Mouse (Mus musculus): ENCODE data around the gene Cd109.

The Cd109 gene

DNA sequence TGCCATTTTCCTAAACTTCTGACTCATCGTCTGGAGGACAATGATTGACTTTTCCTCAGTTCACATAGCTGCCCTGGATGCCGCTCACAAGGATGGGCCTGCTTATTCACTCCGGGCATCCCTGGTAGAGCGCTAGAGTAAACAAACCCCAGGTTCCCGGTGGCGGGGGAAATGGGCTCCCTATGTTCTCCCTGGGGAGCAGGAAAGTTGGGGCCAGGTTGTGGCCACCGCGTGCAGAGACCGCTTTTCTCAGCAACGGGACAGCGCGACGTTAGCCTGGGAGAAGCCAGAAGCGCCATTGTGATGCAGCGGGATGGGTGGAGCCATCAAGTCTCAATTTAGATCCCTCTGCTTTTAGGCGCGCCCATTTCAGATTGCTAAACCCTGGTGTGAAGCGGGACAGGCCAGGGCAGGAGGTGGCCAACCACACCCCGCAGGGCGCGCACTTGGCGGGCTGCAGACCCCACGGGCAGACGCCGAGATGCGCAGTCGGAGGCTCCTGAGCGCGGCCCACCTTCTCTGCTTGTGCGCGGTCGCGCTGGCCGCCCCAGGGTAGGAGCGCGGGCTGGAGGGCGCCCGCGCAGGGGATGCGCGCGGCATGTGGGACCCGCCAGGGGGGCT lies at the start of gene Cd109:
TSS of gene Cd109 (plus strand) at position 146 of the 621 bp plus-strand sequence.
- peak; percentile 84 for DNase-seq (ENCODE audit: low read depth, low spot score)

DNA sequence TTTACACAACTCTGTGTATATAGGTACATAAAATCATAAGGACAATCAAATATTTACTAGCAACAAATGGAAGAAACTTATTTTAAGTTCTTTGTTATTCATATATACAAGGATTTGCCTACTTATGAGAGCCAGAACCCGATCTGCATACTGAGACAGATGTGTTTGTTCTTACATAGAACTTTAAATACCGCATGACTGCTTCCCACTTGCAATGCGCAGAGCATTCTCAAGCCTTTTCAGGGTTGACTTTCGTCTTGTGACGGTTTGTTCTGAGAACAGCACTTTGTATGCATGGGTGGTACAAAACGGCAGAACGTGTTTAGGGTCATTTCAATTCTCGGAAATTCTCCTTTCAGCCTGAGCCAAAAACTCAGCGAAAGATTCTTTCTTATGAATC lies 45.4 kb upstream of the Cd109 start:
- no peak for DNase-seq (ENCODE audit: low read depth, low spot score)

DNA sequence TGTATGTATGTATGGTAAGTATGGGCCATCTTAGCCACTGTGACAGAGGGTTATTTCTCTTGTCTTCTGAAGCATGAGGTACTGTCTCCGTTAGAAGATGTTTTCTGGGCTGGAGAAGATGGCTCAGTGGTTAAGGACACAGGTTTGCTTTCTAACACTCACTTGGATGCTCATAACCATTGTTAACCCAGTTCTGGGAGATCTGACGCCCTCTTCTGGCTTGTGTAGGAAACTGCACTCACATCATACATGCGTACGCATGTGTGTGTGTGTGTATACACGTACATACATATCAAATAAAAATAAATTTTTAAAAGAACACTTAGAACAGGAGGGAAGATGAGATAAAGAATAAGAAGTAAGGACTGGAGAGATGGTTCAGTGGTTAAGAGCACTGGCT lies 38.9 kb upstream of the Cd109 start:
- DNase-seq (ENCODE audit: low read depth, low spot score): peak; percentile 75

DNA sequence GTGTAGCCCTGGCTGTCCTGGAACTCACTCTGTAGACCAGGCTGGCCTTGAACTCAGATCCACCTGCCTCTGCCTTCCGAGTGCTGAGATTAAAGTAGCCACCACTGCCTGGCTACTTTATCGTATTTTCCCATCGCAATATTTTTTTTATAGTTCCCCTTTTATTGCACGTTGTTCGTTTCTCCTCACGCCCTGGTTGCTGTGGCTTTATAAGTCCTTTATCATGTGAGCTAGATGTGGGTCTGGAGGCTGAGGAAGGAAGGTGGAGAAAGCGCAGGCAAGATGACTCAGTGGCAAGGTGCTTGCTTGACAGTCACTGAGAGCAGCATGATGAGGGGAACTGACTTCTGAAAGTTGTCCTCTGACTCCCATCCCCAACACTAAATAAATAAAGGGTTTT lies 36.5 kb upstream of the Cd109 start:
- no peak for DNase-seq (ENCODE audit: low read depth, low spot score)

DNA sequence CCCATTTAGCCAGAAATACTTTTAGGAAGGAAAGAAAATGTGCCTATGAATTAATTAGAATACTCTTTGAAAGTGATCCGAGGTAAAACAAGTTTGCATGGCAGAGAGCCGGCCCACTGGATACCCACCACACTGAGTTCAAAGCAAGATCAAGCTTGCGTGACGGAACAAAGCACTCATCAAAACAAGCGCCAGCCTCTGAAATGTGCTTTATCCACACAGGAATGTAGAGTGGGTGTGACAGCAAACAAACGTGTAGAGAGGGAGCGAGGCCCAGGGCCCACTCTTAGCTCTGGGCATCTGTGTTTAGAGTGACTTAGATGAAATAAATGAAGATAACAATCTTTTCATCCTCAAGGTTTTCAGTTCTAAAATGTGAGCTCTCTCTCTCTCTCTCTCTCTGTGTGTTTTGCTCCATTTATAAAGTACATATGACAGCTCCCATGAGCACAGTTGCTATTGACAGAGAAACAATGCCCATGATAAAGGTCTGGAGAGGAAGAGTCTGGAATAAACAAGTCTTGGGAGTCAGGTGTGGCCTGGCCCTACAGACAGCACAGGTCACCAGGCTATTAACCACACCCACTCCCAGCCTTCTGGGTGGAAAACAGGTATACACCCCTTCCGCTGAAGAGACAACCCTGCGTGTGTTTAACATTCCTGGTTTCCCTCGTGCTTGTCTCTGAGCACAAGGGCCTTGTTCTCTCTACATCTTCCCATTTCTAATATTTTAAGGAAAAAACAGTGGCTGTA lies 35.5 kb upstream of the Cd109 start:
- peak; percentile 76 for DNase-seq (ENCODE audit: low read depth, low spot score)

DNA sequence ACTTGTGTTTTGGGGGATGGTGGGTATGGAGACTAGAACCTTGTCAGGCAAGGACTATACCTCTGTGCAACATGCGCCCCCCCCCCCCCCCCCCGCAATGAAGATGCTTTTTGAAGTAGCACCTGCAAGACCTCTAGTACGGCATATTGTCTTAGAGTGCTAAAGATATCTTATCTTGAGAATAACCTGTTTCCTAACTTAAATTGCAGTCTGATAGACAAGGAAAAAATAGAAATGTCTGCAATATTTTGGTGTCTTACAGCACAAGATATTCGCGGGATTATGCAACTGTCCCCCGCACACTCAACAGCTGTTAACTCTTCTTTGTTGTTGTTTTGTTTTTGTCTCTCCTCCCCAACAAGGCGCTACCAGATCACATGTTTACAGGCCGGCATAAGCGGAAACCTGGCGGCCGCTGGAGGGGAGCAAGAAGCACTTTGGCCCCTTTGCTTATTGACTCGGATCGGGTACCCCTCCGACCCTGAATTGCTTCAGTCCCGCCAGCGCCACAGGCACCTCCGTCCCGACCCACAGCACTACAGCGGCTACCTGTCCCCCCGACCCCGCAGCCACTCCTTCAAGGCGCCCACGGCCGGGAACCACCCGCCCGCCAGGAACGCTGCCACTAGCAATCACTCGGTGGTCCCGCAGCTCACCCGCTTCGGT lies 28.0 kb upstream of the Cd109 start:
- DNase-seq (ENCODE audit: low read depth, low spot score): peak; percentile 84

DNA sequence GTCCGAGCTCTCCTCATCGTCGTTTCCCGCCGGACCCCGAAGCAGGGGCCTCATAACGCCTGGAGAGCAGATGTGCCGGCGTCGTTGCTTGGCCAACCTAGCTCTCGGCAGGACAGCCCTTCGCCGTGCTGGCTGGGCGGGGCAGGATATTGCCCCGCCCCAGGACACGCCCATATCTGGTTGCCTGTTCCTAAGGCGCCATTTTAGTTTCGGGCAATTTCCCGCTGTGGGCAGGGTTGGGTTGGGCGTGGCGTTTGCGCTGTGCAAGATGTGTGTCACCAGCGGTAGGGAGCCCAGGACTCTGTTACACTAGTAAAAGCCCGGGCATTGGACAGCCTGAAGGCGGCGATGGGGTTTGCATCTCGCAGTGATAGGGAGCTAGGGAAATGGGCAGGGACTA lies 27.4 kb upstream of the Cd109 start, which contains the start of gene Slc17a5:
TSS of gene Slc17a5 (minus strand) at position 128 of the 400 bp plus-strand sequence.
- DNase-seq (ENCODE audit: low read depth, low spot score): peak; percentile 96

DNA sequence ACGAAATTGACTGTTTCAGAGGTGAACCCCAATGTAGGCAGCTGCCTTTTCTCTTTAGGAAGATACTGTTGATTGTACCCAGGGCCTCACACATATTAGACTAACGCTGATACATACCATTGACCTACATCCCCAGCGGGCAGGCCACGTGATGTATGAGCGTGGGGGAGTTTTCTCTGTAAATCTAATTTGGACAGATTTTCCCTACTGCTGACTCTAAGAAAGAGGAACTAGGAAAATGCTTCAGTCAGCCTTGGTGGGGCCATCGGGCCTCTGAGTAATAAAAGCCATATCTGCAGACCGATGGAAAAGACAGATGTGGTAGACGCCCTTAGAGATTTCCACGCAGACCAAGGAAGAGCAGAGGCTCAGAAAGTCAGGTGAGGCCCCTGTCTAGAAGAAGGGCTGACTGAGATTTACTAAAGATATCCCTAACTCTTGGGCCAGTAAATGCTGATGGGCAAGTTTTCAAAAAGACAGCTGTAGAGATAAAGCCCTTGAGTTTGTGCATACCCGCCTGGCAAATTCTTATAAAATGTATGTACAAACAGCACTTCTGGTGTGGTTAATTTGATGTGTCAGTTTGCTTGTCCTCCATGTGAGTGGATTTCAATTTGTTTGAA lies 26.8 kb upstream of the Cd109 start:
- DNase-seq (ENCODE audit: low read depth, low spot score): no peak

DNA sequence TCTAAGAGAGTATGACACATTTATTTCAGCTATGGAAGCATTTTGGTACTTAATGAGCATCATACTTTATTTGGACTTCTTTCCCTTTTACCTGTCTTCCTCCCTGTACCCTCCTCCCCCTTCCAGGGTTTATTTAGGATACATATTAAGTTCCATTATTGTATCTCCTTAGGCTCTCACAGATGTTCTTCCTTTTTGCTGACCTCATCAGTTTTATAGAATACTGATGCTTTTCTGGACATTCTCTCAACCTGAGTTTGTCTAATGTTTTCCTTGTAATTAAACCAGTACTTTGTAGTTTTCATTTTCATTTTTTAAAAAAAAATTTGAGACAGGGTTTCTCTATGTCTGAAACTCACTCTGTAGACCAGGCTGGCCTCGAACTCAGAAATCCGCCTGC lies 24.9 kb upstream of the Cd109 start:
- no peak for DNase-seq (ENCODE audit: low read depth, low spot score)

DNA sequence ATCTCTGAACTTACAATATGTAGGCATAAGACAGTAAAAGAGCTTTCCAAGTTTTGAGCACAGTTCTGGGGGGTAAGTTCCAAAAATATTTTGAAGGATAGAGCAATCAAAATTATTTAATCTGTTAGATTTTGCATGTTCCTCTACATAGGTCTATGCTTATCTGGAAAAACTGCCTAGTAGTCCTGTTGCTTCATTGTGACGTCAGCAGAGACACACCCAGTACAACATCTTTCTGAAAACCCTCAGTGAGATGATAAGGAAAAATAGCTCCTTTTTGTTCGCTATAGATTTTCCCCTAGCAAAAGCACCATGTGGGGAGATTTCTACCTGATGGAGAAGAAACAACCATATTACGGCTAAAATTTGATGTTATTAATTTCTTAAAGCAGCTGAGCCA lies 20.1 kb upstream of the Cd109 start:
- DNase-seq (ENCODE audit: low read depth, low spot score): no peak

DNA sequence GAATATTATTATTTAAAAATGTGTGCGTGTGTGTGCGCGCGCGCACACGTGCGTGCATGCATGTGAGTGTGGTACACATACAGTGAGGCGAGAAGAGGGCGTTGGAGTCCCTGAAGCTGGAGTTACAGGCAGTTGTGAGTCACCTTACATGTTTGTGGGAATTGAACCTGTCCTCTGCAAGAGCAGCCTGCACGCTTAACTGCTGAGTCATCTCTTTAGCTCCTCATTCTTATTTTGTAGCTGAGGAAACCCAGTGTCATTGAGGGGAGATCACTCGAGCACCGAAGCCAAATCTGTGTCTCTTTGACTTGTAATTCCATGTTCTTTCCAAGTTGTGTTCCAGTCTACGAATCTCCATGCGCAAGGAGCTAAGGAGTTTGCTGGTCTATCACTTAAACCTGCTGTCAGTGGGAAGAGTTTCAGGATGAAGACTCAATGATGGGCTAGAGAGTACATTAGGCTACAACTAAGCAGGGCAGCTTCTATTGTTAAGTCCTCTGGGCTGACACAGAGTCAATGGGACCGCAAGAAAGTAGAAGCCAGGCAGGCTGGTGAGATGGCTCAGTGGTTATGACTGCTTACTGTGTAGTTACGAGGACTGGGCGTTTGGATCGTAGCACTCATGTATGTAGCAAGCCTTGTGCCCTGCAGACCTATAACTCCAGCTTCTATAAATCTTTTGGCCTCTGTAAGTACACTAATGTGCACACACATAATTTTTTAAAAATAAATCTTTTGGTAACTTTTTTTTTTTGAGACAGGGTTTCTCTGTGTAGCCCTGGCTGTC lies 19.4 kb upstream of the Cd109 start:
- no peak for DNase-seq (ENCODE audit: low read depth, low spot score)

DNA sequence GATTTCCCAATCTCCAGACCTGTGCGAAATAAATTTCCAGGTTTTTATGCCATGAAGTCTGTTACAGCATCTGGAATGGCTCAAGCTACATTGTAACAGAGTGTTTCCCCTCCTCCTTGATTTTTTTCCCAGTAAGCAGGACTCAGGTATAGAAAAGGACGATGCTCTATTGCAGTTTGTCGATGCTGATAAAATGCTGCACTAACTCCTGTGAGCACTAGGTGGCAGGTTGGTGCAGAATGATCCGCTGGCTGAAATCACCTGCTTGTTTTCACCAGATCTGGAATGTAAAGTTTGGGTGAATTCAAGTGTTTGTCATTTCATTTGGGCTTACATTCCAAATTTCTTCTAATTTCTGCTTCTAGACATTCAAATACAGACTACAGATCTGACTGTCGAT lies 18.5 kb upstream of the Cd109 start:
- peak; percentile 66 for DNase-seq (ENCODE audit: low read depth, low spot score)

DNA sequence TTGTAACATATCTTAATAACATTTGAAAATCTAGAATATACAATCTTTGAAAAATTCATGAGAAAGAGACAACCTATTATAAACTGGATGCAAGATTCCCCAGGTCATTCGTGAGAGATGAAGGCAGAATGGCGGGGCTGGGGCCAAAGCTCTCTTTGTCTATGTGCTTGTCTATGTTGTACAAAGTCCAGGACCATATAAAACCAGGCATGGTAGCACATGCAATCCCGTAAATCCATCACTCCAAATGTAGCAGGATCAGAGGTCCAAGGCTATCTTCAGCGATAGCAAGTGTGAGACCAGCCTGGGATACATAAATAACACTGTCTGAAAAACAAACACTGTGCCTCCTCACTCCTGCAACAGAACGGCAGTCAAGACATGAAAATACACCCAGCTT lies 15.4 kb upstream of the Cd109 start:
- no peak for DNase-seq (ENCODE audit: low read depth, low spot score)

DNA sequence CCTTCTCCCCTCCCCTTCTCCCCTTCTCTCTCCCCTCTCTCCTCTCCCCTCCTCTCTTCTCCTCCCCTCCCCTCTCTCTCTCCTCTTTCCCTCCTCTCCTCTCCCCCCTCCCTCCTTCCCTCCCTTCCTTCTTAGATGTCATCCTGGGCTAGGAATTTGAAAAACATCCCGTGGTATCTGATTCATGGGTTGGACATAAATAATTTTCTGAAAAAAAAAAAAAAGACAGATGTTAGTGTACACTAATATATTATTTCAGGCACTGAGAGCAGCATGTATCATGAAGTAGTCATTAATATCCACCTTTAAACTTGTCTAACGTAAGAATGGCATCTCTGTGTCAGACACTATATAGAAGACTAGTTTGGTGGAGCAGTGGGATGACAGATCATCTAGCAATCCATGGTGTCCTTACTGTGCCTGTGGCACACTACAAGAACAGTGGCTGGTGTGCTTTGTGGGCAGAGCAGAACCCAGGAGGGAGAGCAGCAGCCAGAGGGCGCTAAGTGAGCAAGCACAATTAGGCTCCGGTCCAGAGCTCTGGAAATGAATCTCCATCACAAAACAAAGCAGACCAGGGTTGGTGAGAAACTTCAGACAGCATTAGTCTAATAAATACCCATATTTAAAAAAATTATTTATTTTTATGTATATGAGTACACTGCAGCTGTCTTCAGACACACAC lies 14.2 kb upstream of the Cd109 start:
- DNase-seq (ENCODE audit: low read depth, low spot score): peak; percentile 83

DNA sequence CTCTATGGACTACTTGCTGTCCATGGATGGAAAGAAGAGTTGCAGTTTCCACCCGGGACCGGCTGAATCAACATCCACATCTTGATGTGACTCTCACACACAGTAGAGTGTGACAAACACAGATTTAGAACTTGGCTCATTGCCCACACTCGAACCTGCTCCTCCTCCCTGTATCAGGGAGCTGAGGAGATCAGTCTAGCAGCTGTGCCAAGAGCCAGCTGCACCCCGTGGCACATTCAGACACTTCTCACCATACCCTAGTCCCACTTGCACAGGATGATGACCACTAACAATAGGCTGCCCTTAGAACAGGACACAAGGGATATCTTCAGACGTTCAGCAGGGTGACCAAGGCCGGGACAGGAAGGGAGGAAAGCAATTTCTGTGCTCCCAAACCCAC lies 1.1 kb upstream of the Cd109 start:
- no peak for DNase-seq (ENCODE audit: low read depth, low spot score)

DNA sequence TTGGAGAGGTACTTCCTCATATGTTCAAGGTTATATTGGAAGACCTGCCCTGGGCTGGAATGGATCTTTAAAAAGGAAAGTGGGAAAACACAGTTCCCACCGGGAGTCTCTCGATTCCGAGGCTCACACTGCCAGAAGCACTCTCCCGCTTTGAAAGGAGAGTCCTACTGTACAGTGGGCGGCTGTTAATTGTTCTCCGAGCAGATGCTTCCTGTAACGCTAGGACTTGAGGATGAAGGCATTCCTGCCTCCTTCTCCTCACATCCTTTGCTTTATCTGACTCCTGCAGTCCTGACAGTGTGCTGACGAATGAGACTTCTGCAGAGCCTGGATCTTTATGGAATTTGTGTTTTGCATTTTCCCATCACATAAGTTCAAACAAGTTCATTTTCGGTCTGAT lies 3.9 kb downstream of the Cd109 start:
- DNase-seq (ENCODE audit: low read depth, low spot score): no peak

DNA sequence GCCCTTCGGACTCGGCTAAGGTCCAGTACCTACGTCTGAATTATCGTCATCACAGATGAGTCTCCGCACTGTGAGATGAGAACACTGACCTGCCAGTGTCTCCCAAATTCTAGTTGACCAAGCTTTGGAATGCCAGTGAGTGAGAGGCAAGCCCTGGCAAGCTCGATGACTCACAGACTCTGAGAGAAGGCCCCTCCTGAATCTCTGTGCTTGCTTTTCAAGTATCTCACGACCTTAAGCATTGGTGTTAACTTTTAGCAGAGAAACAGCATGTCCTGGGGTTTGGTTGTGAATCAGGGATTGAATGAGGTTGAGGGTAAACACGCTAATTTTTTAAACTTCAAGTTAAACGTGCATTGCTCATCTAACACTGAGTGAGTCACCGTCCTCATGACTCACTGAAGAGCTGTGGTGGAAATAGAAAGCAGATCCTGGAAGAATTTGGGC lies 8.0 kb downstream of the Cd109 start:
- peak; percentile 20 for DNase-seq (ENCODE audit: low read depth, low spot score)

DNA sequence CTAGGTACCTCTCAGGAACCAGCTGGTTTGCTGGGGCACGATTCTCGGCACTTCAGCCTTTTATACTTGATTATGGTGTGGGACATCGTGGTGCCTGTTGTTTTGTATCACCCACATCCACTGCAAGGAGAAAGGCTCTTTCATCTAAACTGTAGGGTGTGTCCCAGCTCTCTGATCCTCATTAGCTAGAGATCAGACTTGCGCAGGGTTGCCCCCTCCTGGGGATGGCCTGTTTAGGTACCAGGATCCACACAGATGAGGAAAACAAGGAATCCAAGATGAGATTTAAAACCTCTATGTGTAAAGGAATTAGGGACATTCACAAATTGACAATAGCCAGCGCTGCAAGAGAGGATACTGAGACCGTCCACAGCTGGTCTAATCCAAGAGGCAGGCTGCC lies 14.6 kb downstream of the Cd109 start:
- no peak for DNase-seq (ENCODE audit: low read depth, low spot score)

DNA sequence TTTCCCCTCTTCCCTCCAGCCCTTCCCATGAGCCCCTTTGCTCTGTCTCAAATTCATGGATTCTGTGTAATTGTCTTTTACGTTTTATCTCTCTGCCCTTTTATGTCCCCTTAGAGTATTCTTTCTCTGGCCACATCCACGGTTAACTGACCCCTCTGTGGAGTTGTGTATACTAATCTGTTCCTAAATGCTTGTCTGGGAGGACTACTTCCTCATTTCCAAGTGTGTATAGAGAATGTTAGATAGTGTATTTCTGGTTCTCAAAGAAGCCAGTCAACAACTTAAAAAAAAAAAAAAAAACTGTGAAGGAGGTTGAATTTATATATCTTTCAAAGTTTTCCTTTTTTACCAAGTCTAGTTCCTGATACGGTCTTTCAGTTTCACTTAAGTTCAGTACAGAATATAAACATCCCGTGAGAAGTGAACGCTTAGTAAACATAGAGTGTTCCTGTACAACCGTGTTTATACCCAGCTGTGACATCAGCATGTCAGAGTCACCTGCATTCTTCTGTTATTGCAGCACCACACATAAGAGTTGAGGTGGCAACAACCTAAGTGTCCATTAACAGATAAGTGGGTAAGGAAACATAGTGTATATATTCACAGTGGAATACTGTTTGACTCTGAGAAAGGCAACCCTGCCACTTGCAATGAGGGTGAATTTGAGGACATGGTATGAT lies 16.5 kb downstream of the Cd109 start:
- DNase-seq (ENCODE audit: low read depth, low spot score): no peak

DNA sequence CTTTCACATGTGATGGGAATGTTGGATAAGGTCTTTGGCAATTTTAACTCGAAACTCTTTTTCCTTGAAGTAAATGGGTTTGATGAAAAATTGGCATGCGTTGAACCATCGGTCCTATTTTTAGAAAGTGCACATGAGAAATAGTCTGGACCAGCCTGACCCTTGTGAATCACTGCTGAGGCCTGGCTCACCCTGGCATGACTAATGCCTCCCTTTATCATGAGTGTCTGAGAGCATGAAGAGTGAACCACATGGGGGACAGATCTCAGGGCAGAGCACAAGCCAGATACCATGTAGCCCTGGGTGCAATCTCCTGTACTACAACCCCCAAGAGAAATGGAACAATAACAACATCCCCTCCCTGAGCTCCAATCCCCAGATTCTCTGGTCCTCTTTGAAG lies 18.6 kb downstream of the Cd109 start:
- no peak for DNase-seq (ENCODE audit: low read depth, low spot score)
